Mouse (Mus musculus) macrophage (primary cell): ENCODE results near the gene Usp48. TPM values are rescaled to one million over a fixed set of nuclear protein-coding genes. Genes with fewer than 3 reads are reported as not detected.

Experiments used
- H3K27ac ChIP-seq: fragments of 350-480 bp; formaldehyde crosslinking; 2 replicates; pipeline ENCODE4 v1.9.0; 2021
- H3K36me3 ChIP-seq: fragments of 350-480 bp; formaldehyde crosslinking; 2 replicates; pipeline ENCODE4 v1.9.0; 2021; ENCODE audit errors: inconsistent target
- H3K4me3 ChIP-seq: fragments of 350-480 bp; formaldehyde crosslinking; 2 replicates; pipeline ENCODE4 v1.9.0; 2021; ENCODE audit errors: inconsistent target
- H3K79me2 ChIP-seq: fragments of 350-480 bp; formaldehyde crosslinking; 2 replicates; pipeline ENCODE4 v1.9.0; 2021; ENCODE audit errors: inconsistent target
- WGBS: methylation state at CpG from one replicate; pipeline ENCODE4 v1.1.7; 2026; ENCODE audit warnings: inconsistent platforms; ENCODE audit not compliant: missing documents; 5-methylcytosine and 5-hydroxymethylcytosine counted together
- polyA plus RNA-seq: library from polyadenylated mRNA; stranded (reverse); fragments of 250-400 nt; gene quantifications from 3 replicates; pipeline ENCODE4 v1.2.4, GENCODE M21; 2018; ENCODE audit warnings: inconsistent platforms

Usp48 gene
- polyA plus RNA-seq, 1 experiment from 2014 or later = 61.8 TPM

- Histone ChIP-seq H3K36me3 (peaks cover 20% of the 10 kb centered on the region), H3K4me3 (no peak overlapping the region), H3K79me2 (no peaks in the 10 kb centered on the region), H3K27ac (no peak overlapping the region)
- 90% methylated on average over 2 of the region's 2 CpGs for WGBS
These were observed 67.5 kb downstream of the Usp48 start for GRCm38 (mm10) chr4:137661078-137661450.

GRCm38 (mm10) chr4:137661547-137661946, 68.0 kb downstream of the Usp48 start:
- WGBS = 94% methylated on average over 6 of the region's 6 CpGs
- Histone ChIP-seq H3K36me3 (peaks cover 16% of the 10 kb centered on the region), H3K4me3 (no peak overlapping the region)

GRCm38 (mm10) chr4:137663491-137663890, 69.9 kb downstream of the Usp48 start:
- no peak overlapping the region for H3K4me3 ChIP-seq
- 43% methylated on average over 4 of the region's 4 CpGs for WGBS
- H3K79me2 ChIP-seq = no peaks in the 10 kb centered on the region
- no peak overlapping the region for H3K27ac ChIP-seq
- no peaks in the 10 kb centered on the region for H3K36me3 ChIP-seq

More at GRCm38 (mm10) chr4:137661547-137661946, 68.0 kb downstream of the Usp48 start:
- Histone ChIP-seq H3K27ac (no peak overlapping the region), H3K79me2 (no peaks in the 10 kb centered on the region)

- no peak within 1 kb of the TSS for H3K4me3 ChIP-seq
- H3K36me3 ChIP-seq = no peaks in the 10 kb centered on the region
- no peaks in the 10 kb centered on the region for H3K79me2 ChIP-seq
- WGBS = 3% methylated on average over 35 of the region's 44 CpGs
- no peak within 1 kb of the TSS for H3K27ac ChIP-seq
These were observed 71.0 kb downstream of the Usp48 start, which contains the start of gene Rap1gap for GRCm38 (mm10) chr4:137664433-137664979. Rap1gap (plus strand) TSS chr4:137664726.

GRCm38 (mm10) chr4:137664980-137665675, 71.6 kb downstream of the Usp48 start:
- no peak overlapping the region for H3K4me3 ChIP-seq
- H3K27ac ChIP-seq = no peak overlapping the region
- H3K79me2 ChIP-seq = no peaks in the 10 kb centered on the region
- no peaks in the 10 kb centered on the region for H3K36me3 ChIP-seq
- 36% methylated on average over 13 of the region's 15 CpGs for WGBS

GRCm38 (mm10) chr4:137665791-137666190, 72.2 kb downstream of the Usp48 start:
- Histone ChIP-seq H3K79me2 (no peaks in the 10 kb centered on the region), H3K36me3 (no peaks in the 10 kb centered on the region), H3K27ac (no peak overlapping the region), H3K4me3 (no peak overlapping the region)
- WGBS = 94% methylated on average over 5 of the region's 5 CpGs

GRCm38 (mm10) chr4:137666283-137666957, 72.9 kb downstream of the Usp48 start:
- no peak overlapping the region for H3K27ac ChIP-seq
- no peaks in the 10 kb centered on the region for H3K79me2 ChIP-seq
- WGBS = 92% methylated on average over 5 of the region's 5 CpGs

GRCm38 (mm10) chr4:137666958-137667345, 73.4 kb downstream of the Usp48 start:
- Histone ChIP-seq H3K79me2 (no peaks in the 10 kb centered on the region), H3K4me3 (no peak overlapping the region), H3K36me3 (no peaks in the 10 kb centered on the region), H3K27ac (no peak overlapping the region)
- WGBS = 73% methylated on average over 8 of the region's 8 CpGs

More at GRCm38 (mm10) chr4:137666283-137666957, 72.9 kb downstream of the Usp48 start:
- no peak overlapping the region for H3K4me3 ChIP-seq
- no peaks in the 10 kb centered on the region for H3K36me3 ChIP-seq

GRCm38 (mm10) chr4:137667747-137668146, 74.2 kb downstream of the Usp48 start:
- H3K79me2 ChIP-seq = no peaks in the 10 kb centered on the region
- no peak overlapping the region for H3K27ac ChIP-seq
- no peaks in the 10 kb centered on the region for H3K36me3 ChIP-seq
- no peak overlapping the region for H3K4me3 ChIP-seq
- 79% methylated on average over 5 of the region's 5 CpGs for WGBS

- Histone ChIP-seq H3K36me3 (no peaks in the 10 kb centered on the region), H3K4me3 (no peak overlapping the region), H3K79me2 (no peaks in the 10 kb centered on the region), H3K27ac (no peak overlapping the region)
- 81% methylated on average over 13 of the region's 13 CpGs for WGBS
These were observed 78.4 kb downstream of the Usp48 start for GRCm38 (mm10) chr4:137671711-137672500.

- no peaks in the 10 kb centered on the region for H3K36me3 ChIP-seq
- WGBS = 76% methylated on average over 7 of the region's 7 CpGs
- no peaks in the 10 kb centered on the region for H3K79me2 ChIP-seq
- H3K27ac ChIP-seq = no peak overlapping the region
- no peak overlapping the region for H3K4me3 ChIP-seq
These were observed 82.0 kb downstream of the Usp48 start for GRCm38 (mm10) chr4:137675566-137675965.

- 20% methylated on average over 11 of the region's 11 CpGs for WGBS
- H3K79me2 ChIP-seq = no peaks in the 10 kb centered on the region
- no peak overlapping the region for H3K27ac ChIP-seq
- no peak overlapping the region for H3K4me3 ChIP-seq
- H3K36me3 ChIP-seq = no peaks in the 10 kb centered on the region
These were observed 82.5 kb downstream of the Usp48 start for GRCm38 (mm10) chr4:137676057-137676456.

- Histone ChIP-seq H3K79me2 (no peaks in the 10 kb centered on the region), H3K27ac (no peak overlapping the region), H3K4me3 (no peak overlapping the region), H3K36me3 (no peaks in the 10 kb centered on the region)
- WGBS = 67% methylated on average over 13 of the region's 13 CpGs
These were observed 83.3 kb downstream of the Usp48 start for GRCm38 (mm10) chr4:137676700-137677484.

- WGBS = 88% methylated on average over 5 of the region's 5 CpGs
- Histone ChIP-seq H3K4me3 (no peak overlapping the region), H3K36me3 (no peaks in the 10 kb centered on the region), H3K79me2 (no peaks in the 10 kb centered on the region), H3K27ac (no peak overlapping the region)
These were observed 84.4 kb downstream of the Usp48 start for GRCm38 (mm10) chr4:137677906-137678305.
